Mouse (Mus musculus) gastrocnemius, postnatal 10 days (tissue): ENCODE data around the gene Cldn34c3. TPM values are rescaled to one million over a fixed set of nuclear protein-coding genes. Genes with fewer than 3 reads are reported as not detected.
"Not testable (repeated sequence)": the region's sequence is repeated elsewhere in the genome, so short reads cannot be mapped to it uniquely, and the experiment has no call there.

Experiments
- DNase-seq: peaks from one replicate; pipeline ENCODE4 v3.0.0; 2021; ENCODE audit warnings: mixed read lengths
- long read RNA-seq, 2 experiments: library from polyadenylated mRNA; stranded (forward); transcript quantifications; one replicate each; pipeline ENCODE4 v2.0.0; 2021
- total RNA-seq, 2 experiments: library from RNA; stranded (reverse); gene quantifications; 2 replicates each; pipeline ENCODE4 v1.2.3; 2021

Cldn34c3 gene
- not detected for total RNA-seq
- long read RNA-seq, experiment 1, partial matches to known transcripts = 0 of 1 reads
- long read RNA-seq, experiment 1, other reads (novel, unspliced or antisense) = 1 of 1 reads
- long read RNA-seq, experiment 2 = 0 reads

DNA sequence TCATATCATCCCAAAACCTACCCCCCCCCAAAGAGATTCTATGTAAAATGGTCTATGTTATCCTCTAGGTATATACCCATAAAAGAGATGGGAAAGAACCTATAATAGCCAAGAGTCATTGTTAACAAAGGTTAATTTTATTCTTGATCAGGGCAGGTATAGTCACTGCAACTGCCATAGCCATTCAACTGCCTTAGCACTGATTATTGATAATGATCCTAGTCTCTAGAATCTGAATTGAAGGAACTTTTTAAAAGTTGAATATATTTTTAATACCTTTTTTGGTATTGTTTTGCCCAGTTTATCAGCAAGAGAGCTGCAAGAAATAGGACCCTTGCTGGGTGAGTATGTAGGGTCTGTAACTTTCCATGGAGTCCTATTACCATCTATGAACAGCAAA, at the start of gene Cldn34c3:
Gene Cldn34c3, plus strand, starts transcription at position 301 of the 400 bp plus-strand sequence.
- not testable (repeated sequence) for DNase-seq

Other genes starting within 250 kb of the Cldn34c3 start
- gene Cldn34c2, start 212.0 kb upstream of the Cldn34c3 start, total RNA-seq = under 1 TPM in 1 of 2 experiments, not detected in 1; 0.81 TPM
- gene Gm17467, start 88.9 kb upstream of the Cldn34c3 start, total RNA-seq = not detected